Mouse (Mus musculus) central nervous system, embryonic 11.5 days (tissue): ENCODE measurements around the gene Nsg1. TPM values are rescaled to one million over a fixed set of nuclear protein-coding genes. Genes with fewer than 3 reads are reported as not detected.

Experiments used
- polyA plus RNA-seq: library from polyadenylated mRNA; depleted of rRNA; stranded (reverse); fragments of >200 nt; gene quantifications from 2 replicates; pipeline ENCODE4 v1.2.3, GENCODE M21; 2012; rRNA removed

Nsg1 gene
- polyA plus RNA-seq, result 165 and 172 TPM in 2 replicates

GRCm38 (mm10) chr5:38159634-38160413, at the start of gene Nsg1:
Nsg1 (minus strand) TSS chr5:38159907.

Other genes with a start within 250 kb of the Nsg1 start
- gene Stx18, start 121.2 kb downstream of the Nsg1 start, polyA plus RNA-seq, result 36.7 and 47.3 TPM in 2 replicates
- gene Zbtb49, start 60.5 kb upstream of the Nsg1 start, polyA plus RNA-seq, result 25.8 and 27.0 TPM in 2 replicates
- 75.2 and 123 TPM in 2 replicates for gene Lyar, start 60.6 kb upstream of the Nsg1 start, polyA plus RNA-seq
- gene Tmem128, start 100.3 kb upstream of the Nsg1 start, polyA plus RNA-seq, result 50.1 and 70.9 TPM in 2 replicates
- gene Otop1, start 116.1 kb upstream of the Nsg1 start, polyA plus RNA-seq, result 0.02 TPM in 2 replicates
- gene Drd5, start 159.5 kb upstream of the Nsg1 start, polyA plus RNA-seq, result 0.02 and 0.06 TPM in 2 replicates